Mouse (Mus musculus): Measurements from ENCODE around the gene Tmem200a.

GRCm38 (mm10) chr10:25928448-25928786 is 150.4 kb downstream of the Tmem200a start:
- TF ChIP-seq CTCF (IDR thresholded peaks at IDR 0.05; ENCODE audit: borderline replicate concordance, insufficient read depth, low read depth, low read length) (no peak), POLR2A (IDR thresholded peaks at IDR 0.05; ENCODE audit: borderline replicate concordance, insufficient read depth, low read length) (no peak)
